18 mouse cellular contexts compared by ENCODE assay signal in genomic region chr11:93672025-93672424, GRCm38 (mm10).
"Had no signal": no experiment of that assay in that cellular context is flagged by ENCODE, and none has a peak within 500 bp of the region (broad histone marks: within the 10 kb centered on the region; RNA-seq: fewer than 3 reads in every experiment).

No protein-coding gene starts in this region.

- H3K4me3 ChIP-seq: midbrain, embryonic 10.5 days; midbrain, embryonic 12.5 days; myocyte; neural tube, embryonic 13.5 days; neural tube, embryonic 15.5 days had no signal

- H3K9me3 ChIP-seq: midbrain, embryonic 10.5 days; midbrain, embryonic 12.5 days; neural tube, embryonic 13.5 days; neural tube, embryonic 15.5 days had no signal

- H3K4me1 ChIP-seq: midbrain, embryonic 10.5 days; midbrain, embryonic 12.5 days; neural tube, embryonic 13.5 days; neural tube, embryonic 15.5 days had no signal

- ATAC-seq: midbrain, embryonic 16.5 days had no signal

- DNase-seq: lung, adult 18-20 months; lung, embryonic 14.5 days; lung, postnatal 10 days; lung, postnatal 4 days; midbrain, embryonic 14.5 days; retina, postnatal 1 day; right cerebral cortex, postnatal 14 days; right cerebral cortex, postnatal 4 days; spleen, adult 18-20 months; thymus, adult 18-20 months; thymus, postnatal 14 days; thymus, postnatal 36 days had no signal

- H3K27me3 ChIP-seq: midbrain, embryonic 12.5 days; neural tube, embryonic 13.5 days; neural tube, embryonic 15.5 days had no signal

- H3K27ac ChIP-seq: midbrain, embryonic 10.5 days; midbrain, embryonic 12.5 days; neural tube, embryonic 13.5 days; neural tube, embryonic 15.5 days had no signal

- H3K36me3 ChIP-seq: midbrain, embryonic 10.5 days; midbrain, embryonic 12.5 days; neural tube, embryonic 13.5 days; neural tube, embryonic 15.5 days had no signal
